Mouse (Mus musculus) hindbrain, embryonic 10.5 days (tissue): ENCODE measurements at regions not wholly inside any gene's neighbourhood (a gene's known extent, or its start where the extent isn't known, plus 50 kb on each side); places are given as distances from the start of the nearest gene placed in this dataset.

Source experiments
- DNase-seq: peaks from one replicate; pipeline ENCODE4 v3.0.0-alpha.2; 2017; ENCODE audit warnings: low spot score
- H3K27ac ChIP-seq: fragments of 300-500 bp; sonication (generic); 2 replicates; pipeline ENCODE4 v1.5.1; 2016; ENCODE audit warnings: mild to moderate bottlenecking, moderate library complexity
- H3K27me3 ChIP-seq: fragments of 300-500 bp; sonication (generic); 2 replicates; pipeline ENCODE4 v1.6.1; 2016; ENCODE audit warnings: mild to moderate bottlenecking; ENCODE audit not compliant: poor library complexity, insufficient read depth, severe bottlenecking
- H3K36me3 ChIP-seq: fragments of 300-500 bp; sonication (generic); 2 replicates; pipeline ENCODE4 v1.6.1; 2016; ENCODE audit warnings: mild to moderate bottlenecking, moderate library complexity
- H3K4me1 ChIP-seq: fragments of 300-500 bp; sonication (generic); replicated peaks from 2 replicates; pipeline ENCODE4 v1.6.1; 2016; ENCODE audit warnings: mild to moderate bottlenecking
- H3K4me3 ChIP-seq: fragments of 300-500 bp; sonication (generic); 2 replicates; pipeline ENCODE4 v1.5.1; 2016; ENCODE audit warnings: mild to moderate bottlenecking, moderate library complexity
- H3K9me3 ChIP-seq: fragments of 300-500 bp; sonication (generic); 2 replicates; pipeline ENCODE4 v1.6.1; 2016; ENCODE audit warnings: mild to moderate bottlenecking, moderate library complexity
- WGBS: fragments of 180-500 bp; shearing (Covaris S2); methylation state at CpG from one replicate; pipeline ENCODE4 v1.1.7; 2016; 5-methylcytosine and 5-hydroxymethylcytosine counted together

GRCm38 (mm10) chr6:89236892-89237646 lies 125.4 kb downstream of the Plxna1 start:
- Histone ChIP-seq H3K27ac (peak overlapping the region; percentile 79), H3K9me3 (no peaks in the 10 kb centered on the region), H3K36me3 (no peaks in the 10 kb centered on the region), H3K4me3 (no peak overlapping the region), H3K27me3 (peaks cover 32% of the 10 kb centered on the region), H3K4me1 (peaks cover 55% of the 10 kb centered on the region)
- 82% methylated on average over 10 of the region's 10 CpGs for WGBS
- no peak for DNase-seq

- H3K4me3 ChIP-seq = no peak overlapping the region
- no peaks in the 10 kb centered on the region for H3K9me3 ChIP-seq
- H3K4me1 ChIP-seq = peaks cover 69% of the 10 kb centered on the region
- H3K27ac ChIP-seq = no peak overlapping the region
- DNase-seq = no peak
- 64% methylated on average over 14 of the region's 14 CpGs for WGBS
- H3K36me3 ChIP-seq = no peaks in the 10 kb centered on the region
- peaks cover 36% of the 10 kb centered on the region for H3K27me3 ChIP-seq
Observed at GRCm38 (mm10) chr6:89238871-89239270, 123.5 kb downstream of the Plxna1 start.

- Histone ChIP-seq H3K27ac (0 out of 2 replicates have a peak overlapping the region, but pooled peaks have one; percentile 6), H3K9me3 (no peaks in the 10 kb centered on the region), H3K27me3 (peaks cover 33% of the 10 kb centered on the region), H3K4me3 (no peak overlapping the region), H3K36me3 (no peaks in the 10 kb centered on the region), H3K4me1 (peaks cover 69% of the 10 kb centered on the region)
- DNase-seq = no peak
- 47% methylated on average over 8 of the region's 8 CpGs for WGBS
Observed at GRCm38 (mm10) chr6:89239511-89239910, 122.9 kb downstream of the Plxna1 start.

GRCm38 (mm10) chr6:89240168-89240705 lies 122.2 kb downstream of the Plxna1 start:
- Histone ChIP-seq H3K27me3 (peaks cover 25% of the 10 kb centered on the region), H3K9me3 (no peaks in the 10 kb centered on the region), H3K36me3 (no peaks in the 10 kb centered on the region), H3K4me1 (peaks cover 72% of the 10 kb centered on the region), H3K27ac (no peak overlapping the region), H3K4me3 (no peak overlapping the region)
- 18% methylated on average over 4 of the region's 4 CpGs for WGBS
- no peak for DNase-seq

- Histone ChIP-seq H3K9me3 (no peaks in the 10 kb centered on the region), H3K4me1 (peaks cover 63% of the 10 kb centered on the region), H3K36me3 (no peaks in the 10 kb centered on the region), H3K4me3 (no peak overlapping the region), H3K27me3 (peaks cover 11% of the 10 kb centered on the region; the same call in 1 of the 2 replicates), H3K27ac (peak overlapping the region; percentile 59)
- peak; percentile 69 for DNase-seq
- WGBS = 27% methylated on average over 18 of the region's 18 CpGs
Observed at GRCm38 (mm10) chr6:89242371-89243288, 119.8 kb downstream of the Plxna1 start.

GRCm38 (mm10) chr6:89245506-89245905 lies 116.9 kb downstream of the Plxna1 start:
- WGBS = 42% methylated on average over 8 of the region's 8 CpGs
- peak; percentile 26 for DNase-seq
- Histone ChIP-seq H3K27ac (peak overlapping the region; percentile 70), H3K9me3 (no peaks in the 10 kb centered on the region), H3K27me3 (0 out of 2 replicates have a peak, but pooled peaks cover 7% of the 10 kb centered on the region), H3K4me3 (no peak overlapping the region), H3K36me3 (no peaks in the 10 kb centered on the region), H3K4me1 (peaks cover 36% of the 10 kb centered on the region)

GRCm38 (mm10) chr6:89246261-89246660 lies 116.2 kb downstream of the Plxna1 start:
- Histone ChIP-seq H3K4me1 (peaks cover 36% of the 10 kb centered on the region), H3K27me3 (0 out of 2 replicates have a peak, but pooled peaks cover 7% of the 10 kb centered on the region), H3K9me3 (no peaks in the 10 kb centered on the region), H3K4me3 (no peak overlapping the region), H3K27ac (peak overlapping the region; percentile 42; the same call in 1 of the 2 replicates), H3K36me3 (no peaks in the 10 kb centered on the region)
- no peak for DNase-seq
- 89% methylated on average over 5 of the region's 5 CpGs for WGBS

- H3K36me3 ChIP-seq = no peaks in the 10 kb centered on the region
- 88% methylated on average over 9 of the region's 9 CpGs for WGBS
- H3K27me3 ChIP-seq = 0 out of 2 replicates have a peak, but pooled peaks cover under 1% of the 10 kb centered on the region
- H3K27ac ChIP-seq = no peak overlapping the region
- peaks cover 18% of the 10 kb centered on the region for H3K4me1 ChIP-seq
- H3K4me3 ChIP-seq = no peak overlapping the region
- DNase-seq = no peak
- no peaks in the 10 kb centered on the region for H3K9me3 ChIP-seq
Observed at GRCm38 (mm10) chr6:89248574-89248973, 113.8 kb downstream of the Plxna1 start.

GRCm38 (mm10) chr6:89249303-89249702 lies 113.1 kb downstream of the Plxna1 start:
- 81% methylated on average over 8 of the region's 8 CpGs for WGBS
- Histone ChIP-seq H3K36me3 (no peaks in the 10 kb centered on the region), H3K4me1 (peaks cover 18% of the 10 kb centered on the region), H3K27me3 (no peaks in the 10 kb centered on the region), H3K9me3 (no peaks in the 10 kb centered on the region), H3K4me3 (no peak overlapping the region), H3K27ac (no peak overlapping the region)
- DNase-seq = no peak

- Histone ChIP-seq H3K27me3 (no peaks in the 10 kb centered on the region), H3K36me3 (no peaks in the 10 kb centered on the region), H3K4me3 (no peak overlapping the region), H3K9me3 (no peaks in the 10 kb centered on the region), H3K27ac (no peak overlapping the region), H3K4me1 (no peaks in the 10 kb centered on the region)
- no peak for DNase-seq
- 87% methylated on average over 4 of the region's 4 CpGs for WGBS
Observed at GRCm38 (mm10) chr6:89251641-89252040, 110.8 kb downstream of the Plxna1 start.

GRCm38 (mm10) chr6:89256022-89256421 lies 106.4 kb downstream of the Plxna1 start:
- Histone ChIP-seq H3K27ac (no peak overlapping the region), H3K9me3 (no peaks in the 10 kb centered on the region), H3K4me3 (no peak overlapping the region), H3K4me1 (0 out of 2 replicates have a peak, but pooled peaks cover 14% of the 10 kb centered on the region), H3K27me3 (no peaks in the 10 kb centered on the region), H3K36me3 (no peaks in the 10 kb centered on the region)
- WGBS = 57% methylated on average over 4 of the region's 4 CpGs
- DNase-seq = no peak

GRCm38 (mm10) chr6:89256630-89257292 lies 105.7 kb downstream of the Plxna1 start:
- H3K27ac ChIP-seq = no peak overlapping the region
- WGBS = 83% methylated on average over 8 of the region's 8 CpGs

More at GRCm38 (mm10) chr6:89256630-89257292, 105.7 kb downstream of the Plxna1 start:
- Histone ChIP-seq H3K4me3 (no peak overlapping the region), H3K4me1 (0 out of 2 replicates have a peak, but pooled peaks cover 14% of the 10 kb centered on the region), H3K9me3 (no peaks in the 10 kb centered on the region), H3K36me3 (no peaks in the 10 kb centered on the region), H3K27me3 (no peaks in the 10 kb centered on the region)
- DNase-seq = no peak
